Mouse (Mus musculus) urinary bladder, postnatal 36 days (tissue): ENCODE data around the gene Psmd11.

Source experiments
- DNase-seq, 2 experiments: peaks; one replicate each; pipeline ENCODE4 v3.0.0; 2022; ENCODE audit warnings: low spot score in 2 of 2, mixed read lengths in 1 of 2

Psmd11 gene

GRCm38 (mm10) chr11:80504519-80505385 lies 76.3 kb downstream of the Psmd11 start:
- no peak for DNase-seq

- no peak for DNase-seq
Measured at GRCm38 (mm10) chr11:80505581-80505980, 77.2 kb downstream of the Psmd11 start.

GRCm38 (mm10) chr11:80506483-80506882 lies 78.1 kb downstream of the Psmd11 start:
- no peak for DNase-seq

GRCm38 (mm10) chr11:80507791-80508190 lies 79.4 kb downstream of the Psmd11 start:
- DNase-seq: no peak

GRCm38 (mm10) chr11:80508361-80509175 lies 80.2 kb downstream of the Psmd11 start:
- DNase-seq: no peak

- no peak for DNase-seq
Measured at GRCm38 (mm10) chr11:80509176-80509506, 80.7 kb downstream of the Psmd11 start.

- no peak for DNase-seq
Measured at GRCm38 (mm10) chr11:80510124-80510523, 81.7 kb downstream of the Psmd11 start.

- no peak for DNase-seq
Measured at GRCm38 (mm10) chr11:80512313-80513056, 84.1 kb downstream of the Psmd11 start.

- DNase-seq: no peak
Measured at GRCm38 (mm10) chr11:80513796-80514195, 85.4 kb downstream of the Psmd11 start.

- DNase-seq: no peak
Measured at GRCm38 (mm10) chr11:80515346-80515745, 86.9 kb downstream of the Psmd11 start.

GRCm38 (mm10) chr11:80515895-80516294 lies 87.5 kb downstream of the Psmd11 start:
- DNase-seq: no peak

- DNase-seq: no peak
Measured at GRCm38 (mm10) chr11:80518421-80519367, 90.3 kb downstream of the Psmd11 start.

- no peak for DNase-seq
Measured at GRCm38 (mm10) chr11:80521148-80521547, 92.7 kb downstream of the Psmd11 start.
